Mouse (Mus musculus): ENCODE results near the gene Knstrn. TPM values are rescaled to one million over a fixed set of nuclear protein-coding genes. Genes with fewer than 3 reads are reported as not detected.

The Knstrn gene
- polyA plus RNA-seq, 1 experiment from 2014 or later: 149 TPM

- no peak overlapping the region for H3K4me3 ChIP-seq
- DNase-seq (ENCODE audit: low spot score): no peak
- H3K4me1 ChIP-seq: peaks cover 6% of the 10 kb centered on the region
- H3K27me3 ChIP-seq (replicated peaks; ENCODE audit: low read depth, poor library complexity, severe bottlenecking): peaks cover 24% of the 10 kb centered on the region
- 84% methylated on average over 4 of the region's 4 CpGs for WGBS
- H3K36me3 ChIP-seq (replicated peaks): peaks cover 46% of the 10 kb centered on the region
- no peaks in the 10 kb centered on the region for H3K9me3 ChIP-seq
- H3K27ac ChIP-seq (replicated peaks): no peak overlapping the region
Observed at GRCm38 (mm10) chr2:118881019-118881418, 67.2 kb downstream of the Knstrn start.

- H3K4me3 ChIP-seq: no peak overlapping the region
- H3K27me3 ChIP-seq (replicated peaks; ENCODE audit: low read depth, poor library complexity, severe bottlenecking): peaks cover 33% of the 10 kb centered on the region
- 89% methylated on average over 5 of the region's 5 CpGs for WGBS
- H3K9me3 ChIP-seq: no peaks in the 10 kb centered on the region
- H3K36me3 ChIP-seq (replicated peaks): peaks cover 36% of the 10 kb centered on the region
- peaks cover 6% of the 10 kb centered on the region for H3K4me1 ChIP-seq
- no peak overlapping the region for H3K27ac ChIP-seq (replicated peaks)
- DNase-seq (ENCODE audit: low spot score): no peak
Observed at GRCm38 (mm10) chr2:118881956-118882355, 68.2 kb downstream of the Knstrn start.

DNA sequence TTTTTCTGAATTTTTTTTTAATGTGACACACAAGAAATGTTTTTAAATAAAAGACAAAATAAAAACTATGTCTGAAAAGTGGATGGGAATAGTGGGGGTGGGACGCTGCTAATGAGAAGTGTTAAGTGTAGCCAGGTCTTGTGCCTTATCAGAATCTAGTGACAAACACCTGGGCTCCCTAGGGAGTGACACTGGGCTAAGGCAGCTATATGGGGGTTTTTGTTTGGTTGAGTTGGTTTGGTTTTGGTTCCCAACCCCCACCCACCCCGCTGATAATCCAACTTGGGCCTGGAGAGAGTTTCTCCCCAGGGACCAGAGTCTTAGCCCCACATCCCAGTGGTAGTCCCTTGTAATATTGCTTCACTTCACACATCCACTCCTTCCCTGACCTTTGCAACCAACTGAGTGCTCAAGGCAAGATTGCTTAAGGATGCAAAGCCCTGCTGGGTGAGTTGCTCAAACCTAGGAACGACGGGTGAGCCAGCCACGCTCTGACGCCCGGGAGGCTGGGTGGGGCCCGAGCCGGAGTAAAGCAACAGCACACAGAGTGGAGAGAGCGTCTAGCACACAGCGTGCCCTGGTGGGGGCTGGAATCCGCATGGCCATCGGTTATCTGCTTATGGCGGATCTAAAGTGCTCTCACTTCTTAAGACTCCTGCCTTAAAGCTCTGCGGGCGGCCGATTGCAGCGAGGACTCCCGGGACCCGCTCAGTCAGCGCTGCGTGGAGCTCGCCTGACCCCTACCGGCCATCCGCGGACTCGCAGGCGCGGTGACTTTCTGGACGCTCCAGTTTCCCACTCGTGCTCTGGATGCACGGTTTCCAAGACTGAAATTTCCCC, 69.3 kb downstream of the Knstrn start:
- 2% methylated on average over 32 of the region's 32 CpGs for WGBS
- Histone ChIP-seq H3K36me3 (replicated peaks) (peaks cover 25% of the 10 kb centered on the region), H3K27ac (replicated peaks) (peak overlapping the region; percentile 72), H3K4me3 (peak overlapping the region; percentile 58), H3K4me1 (peaks cover 12% of the 10 kb centered on the region), H3K27me3 (replicated peaks; ENCODE audit: low read depth, poor library complexity, severe bottlenecking) (peaks cover 44% of the 10 kb centered on the region), H3K9me3 (no peaks in the 10 kb centered on the region)
- peak; percentile 87 for DNase-seq (ENCODE audit: low spot score)

DNA sequence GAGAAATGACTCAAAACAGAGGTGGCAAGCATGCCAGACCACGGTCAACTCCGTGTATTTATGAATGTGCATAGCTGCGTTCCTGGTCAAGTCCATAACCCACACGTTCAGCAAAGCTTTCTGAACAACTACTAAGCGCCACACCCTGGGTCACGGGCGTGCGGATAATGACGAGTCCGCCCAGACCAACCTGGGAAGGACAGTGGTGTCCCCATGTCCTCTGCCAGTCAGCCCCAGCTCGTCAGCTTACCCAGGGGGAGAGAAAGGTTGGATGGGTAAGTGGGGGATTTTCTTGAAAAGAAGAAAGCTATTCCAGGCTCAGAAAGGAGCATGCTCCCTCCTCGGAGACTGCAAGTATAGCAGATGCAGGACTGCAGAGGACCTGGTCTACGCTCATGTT, 73.6 kb downstream of the Knstrn start:
- Histone ChIP-seq H3K9me3 (no peaks in the 10 kb centered on the region), H3K4me3 (no peak overlapping the region), H3K4me1 (peaks cover 12% of the 10 kb centered on the region), H3K36me3 (replicated peaks) (no peaks in the 10 kb centered on the region), H3K27me3 (replicated peaks; ENCODE audit: low read depth, poor library complexity, severe bottlenecking) (peaks cover 71% of the 10 kb centered on the region), H3K27ac (replicated peaks) (no peak overlapping the region)
- no peak for DNase-seq (ENCODE audit: low spot score)
- WGBS: 69% methylated on average over 13 of the region's 13 CpGs

DNA sequence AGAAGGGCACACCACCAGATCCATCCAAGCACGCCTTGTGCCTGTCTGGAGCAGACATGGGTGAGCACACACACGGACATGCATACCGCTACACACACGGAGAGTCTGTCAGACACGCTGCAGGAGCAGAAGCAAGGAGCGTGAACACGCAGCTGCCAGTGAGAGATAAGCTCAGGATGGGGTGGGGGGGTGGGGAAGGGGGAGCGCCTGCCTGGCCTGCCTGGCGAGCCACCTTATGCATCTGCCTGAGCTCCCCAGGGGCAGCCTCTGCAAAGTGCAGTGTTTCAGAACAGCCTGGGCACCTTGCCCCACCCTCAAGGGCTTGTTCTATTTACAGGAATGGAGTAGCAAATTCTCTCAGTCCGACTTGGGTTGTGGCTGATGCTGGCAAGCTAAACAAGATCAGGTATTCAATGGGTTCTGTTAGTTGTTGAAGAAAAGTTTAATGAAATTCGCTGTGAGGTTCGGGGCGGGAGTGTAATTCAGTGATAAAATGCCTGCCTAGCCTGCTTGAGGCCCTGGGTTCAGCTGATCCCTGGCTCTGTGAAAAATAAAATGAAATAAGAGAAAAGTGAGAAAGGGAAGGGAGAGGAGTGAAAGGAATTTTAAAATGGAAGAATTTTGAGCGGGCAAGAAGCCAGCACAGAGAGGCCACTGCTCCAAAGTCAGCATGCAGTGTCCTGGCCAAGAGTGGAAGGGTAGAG, 74.2 kb downstream of the Knstrn start:
- H3K9me3 ChIP-seq: no peaks in the 10 kb centered on the region
- peaks cover 76% of the 10 kb centered on the region for H3K27me3 ChIP-seq (replicated peaks; ENCODE audit: low read depth, poor library complexity, severe bottlenecking)
- H3K4me3 ChIP-seq: no peak overlapping the region
- H3K36me3 ChIP-seq (replicated peaks): no peaks in the 10 kb centered on the region
- DNase-seq (ENCODE audit: low spot score): no peak
- peaks cover 9% of the 10 kb centered on the region for H3K4me1 ChIP-seq
- no peak overlapping the region for H3K27ac ChIP-seq (replicated peaks)
- 33% methylated on average over 14 of the region's 14 CpGs for WGBS

DNA sequence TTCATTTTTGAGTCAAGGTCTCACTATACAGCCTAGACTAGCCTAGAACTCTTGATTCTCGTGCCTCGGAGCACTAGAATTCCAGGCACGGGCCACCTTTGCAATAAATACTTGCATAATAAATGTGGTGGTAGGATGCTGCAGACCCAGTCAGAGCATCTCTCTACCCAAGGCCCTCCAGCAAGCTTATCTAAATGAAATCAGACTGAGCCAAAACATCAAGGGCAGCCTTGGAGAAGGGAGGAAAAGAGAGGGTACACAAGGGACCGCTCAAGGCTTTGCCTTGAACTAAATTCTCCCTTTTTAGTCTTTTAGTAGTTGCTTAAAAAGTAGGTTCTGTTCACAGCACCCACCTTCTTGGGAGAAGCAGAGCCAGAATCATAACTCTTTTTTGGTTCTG, 77.4 kb downstream of the Knstrn start:
- Histone ChIP-seq H3K27me3 (replicated peaks; ENCODE audit: low read depth, poor library complexity, severe bottlenecking) (peaks cover 83% of the 10 kb centered on the region), H3K4me3 (no peak overlapping the region), H3K36me3 (replicated peaks) (no peaks in the 10 kb centered on the region), H3K4me1 (peaks cover 9% of the 10 kb centered on the region), H3K27ac (replicated peaks) (no peak overlapping the region), H3K9me3 (no peaks in the 10 kb centered on the region)
- DNase-seq (ENCODE audit: low spot score): no peak
- WGBS: 92% methylated on average over 4 of the region's 4 CpGs

GRCm38 (mm10) chr2:118895990-118896913, 82.4 kb downstream of the Knstrn start:
- Histone ChIP-seq H3K27me3 (replicated peaks; ENCODE audit: low read depth, poor library complexity, severe bottlenecking) (peaks cover 95% of the 10 kb centered on the region), H3K4me1 (peaks cover 50% of the 10 kb centered on the region), H3K36me3 (replicated peaks) (no peaks in the 10 kb centered on the region), H3K9me3 (no peaks in the 10 kb centered on the region), H3K27ac (replicated peaks) (0 out of 2 replicates have a peak overlapping the region, but pooled peaks have one; percentile 20), H3K4me3 (peak overlapping the region; percentile 61)
- DNase-seq (ENCODE audit: low spot score): peak; percentile 71
- WGBS: under 1% methylated on average over 38 of the region's 38 CpGs

DNA sequence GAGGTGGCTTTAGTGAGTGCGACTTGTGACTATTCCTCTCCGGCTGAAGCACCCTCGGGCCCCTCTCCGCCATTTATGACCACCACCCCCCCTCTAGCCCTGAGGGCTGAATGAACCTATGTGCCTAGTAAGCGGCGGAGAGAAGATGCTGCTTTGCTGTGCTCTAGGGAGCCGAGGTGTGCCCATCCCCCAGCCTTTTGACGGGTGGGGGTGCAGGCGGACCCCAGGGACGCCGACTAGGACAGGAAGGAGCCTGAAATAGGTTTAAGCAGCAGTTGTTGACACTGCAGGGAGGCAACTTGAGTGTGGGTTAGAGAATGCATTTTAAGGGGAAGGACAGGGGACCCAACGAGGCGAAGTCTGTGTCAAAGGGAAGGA, 83.1 kb downstream of the Knstrn start:
- DNase-seq (ENCODE audit: low spot score): no peak
- Histone ChIP-seq H3K36me3 (replicated peaks) (no peaks in the 10 kb centered on the region), H3K27ac (replicated peaks) (no peak overlapping the region), H3K4me1 (peaks cover 54% of the 10 kb centered on the region), H3K4me3 (peak overlapping the region; percentile 61), H3K9me3 (no peaks in the 10 kb centered on the region), H3K27me3 (replicated peaks; ENCODE audit: low read depth, poor library complexity, severe bottlenecking) (peaks cover 90% of the 10 kb centered on the region)
- WGBS: 1% methylated on average over 13 of the region's 13 CpGs

GRCm38 (mm10) chr2:118897392-118897791, 83.6 kb downstream of the Knstrn start:
- Histone ChIP-seq H3K4me3 (peak overlapping the region; percentile 61), H3K4me1 (peaks cover 59% of the 10 kb centered on the region), H3K9me3 (no peaks in the 10 kb centered on the region), H3K27ac (replicated peaks) (no peak overlapping the region), H3K27me3 (replicated peaks; ENCODE audit: low read depth, poor library complexity, severe bottlenecking) (peaks cover 86% of the 10 kb centered on the region), H3K36me3 (replicated peaks) (no peaks in the 10 kb centered on the region)
- WGBS: under 1% methylated on average over 7 of the region's 7 CpGs
- peak; percentile 28 for DNase-seq (ENCODE audit: low spot score)

DNA sequence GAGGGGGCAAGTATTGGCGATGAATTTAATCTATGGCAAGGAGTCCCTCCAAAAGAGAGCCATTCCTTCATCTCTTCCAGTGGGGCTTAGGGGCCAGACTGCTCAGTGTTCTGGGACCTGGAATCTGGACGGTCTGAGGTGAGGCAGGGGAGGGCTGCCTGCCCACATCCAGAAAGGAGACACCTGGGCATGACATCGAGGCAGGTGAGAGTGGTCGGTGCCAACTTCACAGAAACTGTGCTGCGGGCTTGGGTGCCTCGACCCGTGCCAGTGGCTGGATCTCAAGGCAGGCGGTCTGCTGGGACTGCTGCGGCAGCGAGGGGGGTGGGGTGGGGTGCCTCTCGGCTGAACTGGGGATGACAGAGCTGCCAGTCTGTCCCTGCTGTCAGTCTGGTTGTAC, 84.0 kb downstream of the Knstrn start:
- peaks cover 63% of the 10 kb centered on the region for H3K4me1 ChIP-seq
- under 1% methylated on average over 11 of the region's 11 CpGs for WGBS

GRCm38 (mm10) chr2:118898771-118899170, 85.0 kb downstream of the Knstrn start:
- Histone ChIP-seq H3K4me3 (peak overlapping the region; percentile 28), H3K27ac (replicated peaks) (no peak overlapping the region), H3K9me3 (no peaks in the 10 kb centered on the region), H3K4me1 (peaks cover 73% of the 10 kb centered on the region), H3K36me3 (replicated peaks) (no peaks in the 10 kb centered on the region), H3K27me3 (replicated peaks; ENCODE audit: low read depth, poor library complexity, severe bottlenecking) (peaks cover 86% of the 10 kb centered on the region)
- DNase-seq (ENCODE audit: low spot score): peak; percentile 15
- WGBS: 2% methylated on average over 4 of the region's 4 CpGs

More for the DNA sequence above, 84.0 kb downstream of the Knstrn start:
- no peaks in the 10 kb centered on the region for H3K9me3 ChIP-seq
- H3K27me3 ChIP-seq (replicated peaks; ENCODE audit: low read depth, poor library complexity, severe bottlenecking): peaks cover 86% of the 10 kb centered on the region
- peak overlapping the region; percentile 61 for H3K4me3 ChIP-seq
- no peaks in the 10 kb centered on the region for H3K36me3 ChIP-seq (replicated peaks)
- H3K27ac ChIP-seq (replicated peaks): no peak overlapping the region
- peak; percentile 23 for DNase-seq (ENCODE audit: low spot score)

- H3K4me3 ChIP-seq: peak overlapping the region; percentile 94; the same call in 1 of the 2 replicates
- DNase-seq (ENCODE audit: low spot score): no peak
- no peaks in the 10 kb centered on the region for H3K36me3 ChIP-seq (replicated peaks)
- no peaks in the 10 kb centered on the region for H3K9me3 ChIP-seq
- peaks cover 78% of the 10 kb centered on the region for H3K4me1 ChIP-seq
- 12% methylated on average over 7 of the region's 7 CpGs for WGBS
- no peak overlapping the region for H3K27ac ChIP-seq (replicated peaks)
- H3K27me3 ChIP-seq (replicated peaks; ENCODE audit: low read depth, poor library complexity, severe bottlenecking): peaks cover 86% of the 10 kb centered on the region
Observed at GRCm38 (mm10) chr2:118899306-118899705, 85.5 kb downstream of the Knstrn start.
